Mouse (Mus musculus) stomach, embryonic 15.5 days (tissue): ENCODE data around the gene Homer1. TPM values are rescaled to one million over a fixed set of nuclear protein-coding genes. Genes with fewer than 3 reads are reported as not detected.

ENCODE experiments used
- ATAC-seq: fragments of 200-750 bp; cut with Nextera tagmentation; 2 replicates; pipeline ENCODE4 v1.8.0; 2017; ENCODE audit warnings: low read depth, moderate number of reproducible peaks, moderate TSS enrichment; ENCODE audit not compliant: insufficient read depth, low FRiP score
- H3K27ac ChIP-seq: fragments of 300-500 bp; sonication (generic); 2 replicates; pipeline ENCODE4 v1.5.1; 2015; ENCODE audit warnings: mild to moderate bottlenecking, inconsistent platforms
- H3K27me3 ChIP-seq: fragments of 300-500 bp; sonication (generic); replicated peaks from 2 replicates; pipeline ENCODE4 v1.6.1; 2015; ENCODE audit warnings: inconsistent platforms
- H3K36me3 ChIP-seq: fragments of 300-500 bp; sonication (generic); 2 replicates; pipeline ENCODE4 v1.6.1; 2015; ENCODE audit warnings: inconsistent platforms
- H3K4me1 ChIP-seq: fragments of 300-500 bp; sonication (generic); 2 replicates; pipeline ENCODE4 v1.6.1; 2015; ENCODE audit warnings: inconsistent platforms
- H3K4me2 ChIP-seq: fragments of 300-500 bp; sonication (generic); 2 replicates; pipeline ENCODE4 v1.6.1; 2015; ENCODE audit warnings: mild to moderate bottlenecking, inconsistent platforms
- H3K4me3 ChIP-seq: fragments of 300-500 bp; sonication (generic); replicated peaks from 2 replicates; pipeline ENCODE4 v1.5.1; 2015; ENCODE audit warnings: inconsistent platforms
- H3K9ac ChIP-seq: fragments of 300-500 bp; sonication (generic); 2 replicates; pipeline ENCODE4 v1.6.1; 2015; ENCODE audit warnings: inconsistent platforms
- H3K9me3 ChIP-seq: fragments of 300-500 bp; sonication (generic); 2 replicates; pipeline ENCODE4 v1.6.1; 2016; ENCODE audit warnings: inconsistent platforms
- WGBS: fragments of 180-500 bp; shearing (Covaris S2); methylation state at CpG from one replicate; pipeline ENCODE4 v1.1.7; 2015; 5-methylcytosine and 5-hydroxymethylcytosine counted together
- polyA plus RNA-seq: library from polyadenylated mRNA; unstranded; fragments of >200 nt; fragmentation: Nextera tagmentation; extraction: Ambion mirVana; gene quantifications from 2 replicates; pipeline ENCODE4 v1.2.1, GENCODE M21; 2015

Gene Homer1
- 5.1 and 5.2 TPM in 2 replicates for polyA plus RNA-seq

DNA sequence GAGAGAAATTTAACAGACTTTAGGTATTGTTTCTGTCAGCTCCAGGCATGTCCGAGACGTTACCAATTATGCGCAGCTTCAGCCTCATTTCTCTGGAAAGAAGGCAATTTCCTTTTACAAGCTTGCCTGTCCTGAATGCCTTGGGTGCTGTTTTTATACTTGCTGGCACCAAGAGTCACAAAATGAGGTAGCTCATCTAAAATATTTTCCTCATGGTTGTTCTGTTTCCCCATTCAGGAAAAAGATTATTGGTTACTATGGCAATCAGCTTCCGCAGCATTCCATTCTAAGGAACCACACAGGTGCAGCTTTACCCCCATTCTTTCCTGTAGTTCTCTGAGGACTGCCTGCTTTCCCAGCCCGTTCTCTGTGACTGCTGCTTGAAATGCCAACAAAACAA is at the start of gene Homer1:
Gene Homer1 (plus strand): TSS at position 320 of the 400 bp plus-strand sequence.
- H3K36me3 ChIP-seq: no peaks in the 10 kb centered on the region
- H3K9me3 ChIP-seq: no peaks in the 10 kb centered on the region
- no peak within 1 kb of the TSS for H3K9ac ChIP-seq
- no peaks in the 10 kb centered on the region for H3K4me1 ChIP-seq
- WGBS: 77% methylated on average over 5 of the region's 5 CpGs
- no peak within 1 kb of the TSS for H3K27ac ChIP-seq
- H3K4me3 ChIP-seq: no peak within 1 kb of the TSS
- H3K27me3 ChIP-seq: no peaks in the 10 kb centered on the region
- ATAC-seq: no peak
- no peak within 1 kb of the TSS for H3K4me2 ChIP-seq

- 78% methylated on average over 6 of the region's 6 CpGs for WGBS
- Histone ChIP-seq H3K9ac (no peak overlapping the region), H3K4me3 (no peak overlapping the region), H3K4me1 (no peaks in the 10 kb centered on the region), H3K9me3 (no peaks in the 10 kb centered on the region), H3K27me3 (no peaks in the 10 kb centered on the region), H3K36me3 (no peaks in the 10 kb centered on the region), H3K27ac (no peak overlapping the region), H3K4me2 (no peak overlapping the region)
- ATAC-seq: no peak
These were observed 47.7 kb upstream of the Homer1 start for GRCm38 (mm10) chr13:93251732-93252131.

DNA sequence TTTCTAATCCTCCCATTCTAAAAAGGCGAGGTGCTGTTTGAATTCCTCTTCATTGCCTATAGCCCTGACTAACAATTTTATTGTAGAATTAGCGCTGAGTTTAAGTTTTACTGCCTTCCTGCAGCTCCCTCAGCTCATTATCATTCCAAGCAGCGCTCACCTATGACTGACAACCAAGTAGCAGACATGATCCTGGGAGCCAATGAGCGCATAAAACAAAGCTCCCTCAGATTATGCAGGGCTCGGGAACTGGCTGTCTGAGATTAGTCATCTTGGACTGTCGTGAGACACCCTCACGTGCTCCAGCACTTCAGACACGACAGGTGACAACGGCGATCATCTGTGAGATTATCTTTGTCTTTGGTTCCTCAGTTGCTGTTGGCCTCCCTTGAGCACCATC is 47.3 kb upstream of the Homer1 start:
- no peak overlapping the region for H3K27ac ChIP-seq
- 83% methylated on average over 10 of the region's 10 CpGs for WGBS

GRCm38 (mm10) chr13:93252941-93253340 is 46.5 kb upstream of the Homer1 start:
- no peaks in the 10 kb centered on the region for H3K36me3 ChIP-seq
- no peaks in the 10 kb centered on the region for H3K4me1 ChIP-seq
- H3K9ac ChIP-seq: no peak overlapping the region
- no peak overlapping the region for H3K4me3 ChIP-seq
- WGBS: 80% methylated on average over 5 of the region's 5 CpGs
- no peak overlapping the region for H3K4me2 ChIP-seq
- H3K27ac ChIP-seq: no peak overlapping the region
- H3K9me3 ChIP-seq: no peaks in the 10 kb centered on the region
- ATAC-seq: no peak
- H3K27me3 ChIP-seq: no peaks in the 10 kb centered on the region

More for the DNA sequence above, 47.3 kb upstream of the Homer1 start:
- no peaks in the 10 kb centered on the region for H3K27me3 ChIP-seq
- H3K4me2 ChIP-seq: no peak overlapping the region
- H3K4me1 ChIP-seq: no peaks in the 10 kb centered on the region
- no peak overlapping the region for H3K9ac ChIP-seq
- H3K4me3 ChIP-seq: no peak overlapping the region
- H3K36me3 ChIP-seq: no peaks in the 10 kb centered on the region
- ATAC-seq: no peak
- H3K9me3 ChIP-seq: no peaks in the 10 kb centered on the region

GRCm38 (mm10) chr13:93267151-93267550 is 32.3 kb upstream of the Homer1 start:
- no peaks in the 10 kb centered on the region for H3K36me3 ChIP-seq
- no peaks in the 10 kb centered on the region for H3K9me3 ChIP-seq
- no peaks in the 10 kb centered on the region for H3K27me3 ChIP-seq
- H3K4me1 ChIP-seq: no peaks in the 10 kb centered on the region
- 89% methylated on average over 2 of the region's 2 CpGs for WGBS
- no peak for ATAC-seq
- H3K9ac ChIP-seq: no peak overlapping the region
- no peak overlapping the region for H3K27ac ChIP-seq
- H3K4me2 ChIP-seq: no peak overlapping the region
- no peak overlapping the region for H3K4me3 ChIP-seq

DNA sequence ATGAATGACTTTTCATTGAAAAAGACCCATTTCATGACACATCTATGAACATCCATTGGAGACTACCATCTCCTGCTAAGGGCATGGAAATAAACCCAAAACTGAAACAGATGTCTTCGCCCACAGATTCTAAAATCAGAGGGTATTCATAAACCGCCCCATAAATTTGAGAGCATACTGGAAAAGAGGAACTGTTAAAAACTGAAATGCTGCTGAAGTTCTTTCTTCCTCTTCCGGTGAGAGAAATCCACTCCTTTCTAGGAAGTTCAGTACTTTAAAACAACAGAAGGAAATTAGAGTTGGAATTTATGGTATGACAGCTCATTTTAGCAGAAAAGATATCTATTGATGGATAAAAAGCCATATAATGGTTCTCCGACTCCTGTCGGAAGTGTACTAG is 1.1 kb downstream of the Homer1 start:
- H3K9me3 ChIP-seq: no peaks in the 10 kb centered on the region
- 88% methylated on average over 5 of the region's 5 CpGs for whole genome bisulfite sequencing
- H3K9ac ChIP-seq: no peak overlapping the region
- no peak overlapping the region for H3K4me3 ChIP-seq
- no peaks in the 10 kb centered on the region for H3K27me3 ChIP-seq
- no peaks in the 10 kb centered on the region for H3K36me3 ChIP-seq
- H3K4me1 ChIP-seq: peaks cover 1% of the 10 kb centered on the region; the same call in 1 of the 2 replicates
- no peak for ATAC-seq
- no peak overlapping the region for H3K27ac ChIP-seq
- no peak overlapping the region for H3K4me2 ChIP-seq

DNA sequence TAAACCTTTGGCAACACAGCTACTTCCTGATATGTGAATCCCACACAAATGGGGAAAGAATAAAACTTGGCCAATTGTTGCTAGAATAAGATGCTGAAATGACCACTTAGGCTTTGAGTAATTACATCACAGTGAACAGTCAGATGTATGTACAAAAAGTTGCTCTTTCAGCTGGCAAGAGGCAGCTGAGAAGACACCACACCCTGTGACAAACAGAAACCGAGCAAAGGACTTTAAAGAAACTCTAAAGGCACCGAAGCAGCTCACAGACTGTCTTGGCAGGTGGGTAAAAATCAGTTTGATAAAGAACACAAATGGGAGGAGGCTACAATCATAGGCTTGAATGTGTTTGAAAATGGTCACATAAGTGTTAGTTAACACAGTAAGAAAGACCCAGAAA is 1.6 kb downstream of the Homer1 start:
- Histone ChIP-seq H3K4me3 (no peak overlapping the region), H3K9ac (no peak overlapping the region), H3K27ac (no peak overlapping the region), H3K9me3 (no peaks in the 10 kb centered on the region), H3K4me2 (no peak overlapping the region), H3K36me3 (no peaks in the 10 kb centered on the region), H3K4me1 (peaks cover 4% of the 10 kb centered on the region; the same call in 1 of the 2 replicates), H3K27me3 (no peaks in the 10 kb centered on the region)
- ATAC-seq: no peak
- WGBS: 64% methylated on average over 2 of the region's 2 CpGs

GRCm38 (mm10) chr13:93302846-93303562 is 3.6 kb downstream of the Homer1 start:
- peak overlapping the region; percentile 90 for H3K4me3 ChIP-seq
- peak overlapping the region; percentile 20; the same call in 1 of the 2 replicates for H3K9ac ChIP-seq
- no peaks in the 10 kb centered on the region for H3K9me3 ChIP-seq
- H3K4me2 ChIP-seq: peak overlapping the region; percentile 60
- H3K27me3 ChIP-seq: no peaks in the 10 kb centered on the region
- H3K27ac ChIP-seq: peak overlapping the region; percentile 88
- peak; percentile 39; the same call in 1 of the 2 replicates for ATAC-seq
- peaks cover 6% of the 10 kb centered on the region; the same call in 1 of the 2 replicates for H3K4me1 ChIP-seq
- no peaks in the 10 kb centered on the region for H3K36me3 ChIP-seq
- WGBS: 11% methylated on average over 19 of the region's 19 CpGs

DNA sequence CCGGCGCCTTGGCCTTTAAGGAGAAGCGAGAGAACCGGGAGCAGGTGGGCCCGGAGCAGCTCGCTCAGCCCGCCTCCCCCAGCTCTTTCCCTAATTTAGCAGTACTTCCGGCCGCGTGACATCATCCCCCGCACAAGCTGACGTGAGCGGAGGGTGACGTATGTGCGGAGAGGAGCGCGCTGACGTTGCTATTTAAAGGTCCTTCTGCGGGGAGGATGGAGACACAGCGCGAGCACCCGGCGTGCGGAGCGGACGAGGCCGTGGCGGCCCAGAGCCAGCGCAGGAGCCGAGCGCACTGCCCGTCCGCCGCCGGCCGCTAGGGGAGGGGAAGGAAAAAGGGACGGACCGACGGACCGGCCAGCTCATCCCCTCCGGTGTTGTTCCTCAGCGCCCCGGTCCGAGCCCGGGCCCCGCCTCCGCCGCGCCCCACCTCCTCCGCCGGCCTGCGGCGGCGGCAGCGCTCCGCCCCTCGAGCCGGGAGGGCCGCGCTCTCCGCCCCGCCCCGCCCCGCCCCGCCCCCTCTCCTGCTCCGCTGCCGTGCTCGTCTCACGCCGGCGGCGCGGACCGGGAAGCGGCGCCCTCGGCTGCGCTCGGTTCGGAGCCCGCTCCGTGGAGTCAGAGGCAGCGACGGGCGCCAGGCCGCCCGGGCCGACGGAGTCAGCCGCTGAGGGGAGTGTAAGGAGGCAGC is 4.3 kb downstream of the Homer1 start:
- Histone ChIP-seq H3K27ac (peak overlapping the region; percentile 88), H3K4me3 (peak overlapping the region; percentile 90), H3K4me1 (peaks cover 6% of the 10 kb centered on the region; the same call in 1 of the 2 replicates), H3K27me3 (no peaks in the 10 kb centered on the region), H3K36me3 (no peaks in the 10 kb centered on the region), H3K9ac (peak overlapping the region; percentile 73), H3K9me3 (no peaks in the 10 kb centered on the region), H3K4me2 (peak overlapping the region; percentile 80)
- ATAC-seq: peak; percentile 95
- WGBS: under 1% methylated on average over 59 of the region's 90 CpGs

GRCm38 (mm10) chr13:93304251-93305001 is 5.0 kb downstream of the Homer1 start:
- Histone ChIP-seq H3K9ac (peak overlapping the region; percentile 73), H3K4me1 (peaks cover 6% of the 10 kb centered on the region; the same call in 1 of the 2 replicates), H3K4me3 (peak overlapping the region; percentile 90), H3K9me3 (no peaks in the 10 kb centered on the region), H3K4me2 (peak overlapping the region; percentile 80), H3K27me3 (no peaks in the 10 kb centered on the region), H3K36me3 (no peaks in the 10 kb centered on the region), H3K27ac (peak overlapping the region; percentile 88)
- ATAC-seq: peak; percentile 27
- WGBS: under 1% methylated on average over 64 of the region's 64 CpGs

DNA sequence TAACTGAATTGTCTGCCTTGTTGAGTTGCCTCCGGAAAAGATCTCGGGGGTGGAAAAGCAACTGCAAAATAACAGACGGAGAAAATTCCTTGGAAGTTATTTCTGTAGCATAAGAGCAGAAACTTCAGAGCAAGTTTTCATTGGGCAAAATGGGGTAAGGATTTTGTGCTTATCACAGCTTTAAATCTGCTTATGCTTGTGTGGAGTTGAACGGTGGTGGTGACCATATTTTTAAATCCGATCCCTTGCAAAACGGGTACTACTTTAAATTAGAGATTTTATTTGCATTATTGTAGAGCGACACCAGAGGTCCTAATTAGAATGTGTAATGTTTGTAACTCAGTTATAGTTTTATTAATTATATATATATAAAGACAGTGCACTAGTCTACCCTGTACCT is 5.7 kb downstream of the Homer1 start:
- peaks cover 6% of the 10 kb centered on the region; the same call in 1 of the 2 replicates for H3K4me1 ChIP-seq
- 10% methylated on average over 7 of the region's 7 CpGs for WGBS
- H3K27me3 ChIP-seq: no peaks in the 10 kb centered on the region
- H3K36me3 ChIP-seq: no peaks in the 10 kb centered on the region
- peak overlapping the region; percentile 90 for H3K4me3 ChIP-seq
- peak overlapping the region; percentile 80 for H3K4me2 ChIP-seq
- no peaks in the 10 kb centered on the region for H3K9me3 ChIP-seq
- peak overlapping the region; percentile 73 for H3K9ac ChIP-seq
- H3K27ac ChIP-seq: no peak overlapping the region
- no peak for ATAC-seq
